Mouse (Mus musculus) testis, adult 2 months (tissue): ENCODE results near the gene Sugct. TPM values are rescaled to one million over a fixed set of nuclear protein-coding genes. Genes with fewer than 3 reads are reported as not detected.

Experiments used
- H3K27ac ChIP-seq: fragments of 200-500 bp; 2 replicates; pipeline ENCODE4 v1.5.1; 2012; ENCODE audit warnings: low read depth, low read length; ENCODE audit not compliant: control insufficient read depth, insufficient read depth
- H3K27me3 ChIP-seq: fragments of 200-500 bp; 2 replicates; pipeline ENCODE4 v1.6.1; 2012; ENCODE audit warnings: mild to moderate bottlenecking, low read length, moderate library complexity; ENCODE audit not compliant: control insufficient read depth, insufficient read depth
- H3K36me3 ChIP-seq: fragments of 200-500 bp; 2 replicates; pipeline ENCODE4 v1.6.1; 2012; ENCODE audit warnings: mild to moderate bottlenecking, low read length; ENCODE audit not compliant: control insufficient read depth, insufficient read depth
- H3K4me1 ChIP-seq: fragments of 200-500 bp; 2 replicates; pipeline ENCODE4 v1.6.1; 2012; ENCODE audit warnings: low read length; ENCODE audit not compliant: control insufficient read depth, insufficient read depth
- H3K4me3 ChIP-seq: fragments of 200-500 bp; 2 replicates; pipeline ENCODE4 v1.5.1; 2012; ENCODE audit warnings: low read depth, mild to moderate bottlenecking, low read length, moderate library complexity, mixed read lengths; ENCODE audit not compliant: control insufficient read depth
- CTCF ChIP-seq: fragments of 200-500 bp; IDR thresholded peaks from 2 replicates; pipeline ENCODE4 v1.5.1; 2012; ENCODE audit warnings: low read depth, mild to moderate bottlenecking, inconsistent platforms, low read length, moderate library complexity; ENCODE audit not compliant: control insufficient read depth, insufficient read depth, insufficient replicate concordance
- POLR2A ChIP-seq: fragments of 200-500 bp; IDR thresholded peaks from 2 replicates; pipeline ENCODE4 v1.6.1; 2012; ENCODE audit warnings: low read depth, mild to moderate bottlenecking, inconsistent platforms, low read length, moderate library complexity; ENCODE audit not compliant: control insufficient read depth
- polyA plus RNA-seq: library from polyadenylated mRNA; depleted of rRNA; stranded (reverse); fragments of >200 nt; gene quantifications from 2 replicates; pipeline ENCODE4 v1.2.3, GENCODE M21; 2012

The Sugct gene
- polyA plus RNA-seq, 1 experiment: 1.2 TPM

- Histone ChIP-seq H3K4me1 (no peaks in the 10 kb centered on the region), H3K27me3 (no peaks in the 10 kb centered on the region), H3K4me3 (no peak overlapping the region), H3K27ac (peak overlapping the region; percentile 80), H3K36me3 (no peaks in the 10 kb centered on the region)
- TF ChIP-seq POLR2A: no peak
- no peak for TF ChIP-seq CTCF
Observed at GRCm38 (mm10) chr13:16937422-16938202, 757.7 kb downstream of the Sugct start.

- Histone ChIP-seq H3K27ac (no peak overlapping the region), H3K4me3 (no peak overlapping the region), H3K36me3 (no peaks in the 10 kb centered on the region), H3K27me3 (no peaks in the 10 kb centered on the region), H3K4me1 (no peaks in the 10 kb centered on the region)
- TF ChIP-seq POLR2A (no peak), CTCF (no peak)
Observed at GRCm38 (mm10) chr13:16935029-16935428, 760.3 kb downstream of the Sugct start.

GRCm38 (mm10) chr13:16933600-16933999, 761.8 kb downstream of the Sugct start:
- H3K27me3 ChIP-seq: no peaks in the 10 kb centered on the region
- H3K36me3 ChIP-seq: no peaks in the 10 kb centered on the region
- no peak overlapping the region for H3K27ac ChIP-seq
- no peak for TF ChIP-seq CTCF
- H3K4me3 ChIP-seq: no peak overlapping the region
- H3K4me1 ChIP-seq: no peaks in the 10 kb centered on the region

GRCm38 (mm10) chr13:16921305-16921704, 774.0 kb downstream of the Sugct start:
- no peak overlapping the region for H3K27ac ChIP-seq
- no peaks in the 10 kb centered on the region for H3K36me3 ChIP-seq
- no peaks in the 10 kb centered on the region for H3K27me3 ChIP-seq
- H3K4me1 ChIP-seq: no peaks in the 10 kb centered on the region
- no peak overlapping the region for H3K4me3 ChIP-seq
- peak; percentile 60; the same call in 1 of the 2 replicates for TF ChIP-seq CTCF
- TF ChIP-seq POLR2A: no peak

GRCm38 (mm10) chr13:16915697-16916096, 779.7 kb downstream of the Sugct start:
- Histone ChIP-seq H3K4me3 (no peak overlapping the region), H3K27me3 (no peaks in the 10 kb centered on the region), H3K27ac (no peak overlapping the region), H3K4me1 (no peaks in the 10 kb centered on the region), H3K36me3 (no peaks in the 10 kb centered on the region)
- TF ChIP-seq POLR2A: no peak
- TF ChIP-seq CTCF: no peak

GRCm38 (mm10) chr13:16912214-16912613, 783.1 kb downstream of the Sugct start:
- no peak overlapping the region for H3K27ac ChIP-seq
- no peaks in the 10 kb centered on the region for H3K36me3 ChIP-seq
- H3K4me3 ChIP-seq: no peak overlapping the region
- no peaks in the 10 kb centered on the region for H3K27me3 ChIP-seq
- TF ChIP-seq CTCF (no peak), POLR2A (no peak)
- H3K4me1 ChIP-seq: no peaks in the 10 kb centered on the region

GRCm38 (mm10) chr13:16906974-16907373, 788.4 kb downstream of the Sugct start:
- Histone ChIP-seq H3K4me1 (no peaks in the 10 kb centered on the region), H3K4me3 (no peak overlapping the region), H3K27me3 (no peaks in the 10 kb centered on the region), H3K27ac (no peak overlapping the region), H3K36me3 (no peaks in the 10 kb centered on the region)
- no peak for TF ChIP-seq CTCF
